Mouse (Mus musculus) brain, embryonic 14.5 days (tissue): ENCODE measurements around the gene Tbx21. TPM values are rescaled to one million over a fixed set of nuclear protein-coding genes. Genes with fewer than 3 reads are reported as not detected.

Experiments used
- DNase-seq: peaks from one replicate; pipeline ENCODE4 v3.0.0-alpha.2; 2011; ENCODE audit warnings: low read depth
- CTCF ChIP-seq: fragments of 200-500 bp; IDR thresholded peaks from 2 replicates; pipeline ENCODE4 v1.5.1; 2012; ENCODE audit warnings: inconsistent platforms, mild to moderate bottlenecking, moderate library complexity, borderline replicate concordance; ENCODE audit not compliant: insufficient read depth, insufficient read length; ENCODE audit errors: extremely low read depth
- POLR2A ChIP-seq: fragments of 200-500 bp; IDR thresholded peaks from 2 replicates; pipeline ENCODE4 v1.6.1; 2012; ENCODE audit warnings: mild to moderate bottlenecking, inconsistent platforms, borderline replicate concordance; ENCODE audit not compliant: poor library complexity, insufficient read depth, insufficient read length, severe bottlenecking; ENCODE audit errors: extremely low read depth
- polyA plus RNA-seq: library from polyadenylated mRNA; depleted of rRNA; stranded (reverse); fragments of >200 nt; gene quantifications from 2 replicates; pipeline ENCODE4 v1.2.3, GENCODE M21; 2012; rRNA removed

Tbx21 gene
- polyA plus RNA-seq, 1 experiment, result 0.12 TPM

GRCm38 (mm10) chr11:97049492-97050085 lies 65.5 kb downstream of the Tbx21 start:
- TF ChIP-seq CTCF (no peak), POLR2A (no peak)
- no peak for DNase-seq

- DNase-seq, result no peak
- no peak for TF ChIP-seq POLR2A
- TF ChIP-seq CTCF, result no peak
These were observed 67.0 kb downstream of the Tbx21 start for GRCm38 (mm10) chr11:97048090-97048650.

Other genes starting within 250 kb of the Tbx21 start
- gene Cdk5rap3, start 198.8 kb downstream of the Tbx21 start, polyA plus RNA-seq, result 71.6 and 83.7 TPM in 2 replicates
- gene Prr15l, start 187.2 kb downstream of the Tbx21 start, polyA plus RNA-seq, result 0.09 and 0.16 TPM in 2 replicates
- 11.8 and 14.4 TPM in 2 replicates for gene Pnpo, start 171.3 kb downstream of the Tbx21 start, polyA plus RNA-seq
- gene Sp2, start 132.4 kb downstream of the Tbx21 start, polyA plus RNA-seq, result 12.3 and 17.8 TPM in 2 replicates
- gene Sp6, start 101.9 kb downstream of the Tbx21 start, polyA plus RNA-seq, result 0.64 and 1.0 TPM in 2 replicates
- 11.8 and 16.9 TPM in 2 replicates for gene Scrn2, start 85.4 kb downstream of the Tbx21 start, polyA plus RNA-seq
- 2.0 and 2.9 TPM in 2 replicates for gene Lrrc46, start 73.9 kb downstream of the Tbx21 start, polyA plus RNA-seq
- 60.4 and 68.8 TPM in 2 replicates for gene Mrpl10, start 73.8 kb downstream of the Tbx21 start, polyA plus RNA-seq
- 14.6 and 14.9 TPM in 2 replicates for gene Osbpl7, start 64.7 kb downstream of the Tbx21 start, polyA plus RNA-seq
- gene Tbkbp1, start 36.2 kb upstream of the Tbx21 start, polyA plus RNA-seq, result 55.6 and 65.1 TPM in 2 replicates
- gene Kpnb1, start 72.5 kb upstream of the Tbx21 start, polyA plus RNA-seq, result 106 and 129 TPM in 2 replicates
- gene Npepps, start 165.3 kb upstream of the Tbx21 start, polyA plus RNA-seq, result 96.2 and 124 TPM in 2 replicates
- gene Mrpl45, start 200.4 kb upstream of the Tbx21 start, polyA plus RNA-seq, result 25.4 and 26.1 TPM in 2 replicates
- 0.26 and 0.41 TPM in 2 replicates for gene Gpr179, start 236.7 kb upstream of the Tbx21 start, polyA plus RNA-seq
- gene Socs7, start 247.2 kb upstream of the Tbx21 start, polyA plus RNA-seq, result 31.2 and 37.1 TPM in 2 replicates